Mouse (Mus musculus) midbrain, embryonic 14.5 days (tissue): ENCODE data around the gene Sdc4. TPM values are rescaled to one million over a fixed set of nuclear protein-coding genes. Genes with fewer than 3 reads are reported as not detected.

Source experiments
- ATAC-seq: fragments of 200-750 bp; cut with Nextera tagmentation; 2 replicates; pipeline ENCODE4 v1.8.0; 2017; ENCODE audit warnings: moderate number of reproducible peaks, moderate library complexity; ENCODE audit not compliant: low FRiP score, low TSS enrichment
- DNase-seq: peaks from one replicate; pipeline ENCODE4 v3.0.0-alpha.2; 2015
- H3K27ac ChIP-seq: fragments of 300-500 bp; sonication (generic); replicated peaks from 2 replicates; pipeline ENCODE4 v1.5.1; 2014; ENCODE audit warnings: mild to moderate bottlenecking, low read depth, low read length, moderate library complexity
- H3K27me3 ChIP-seq: fragments of 300-500 bp; sonication (generic); 2 replicates; pipeline ENCODE4 v1.6.1; 2014; ENCODE audit warnings: low read length, control low read depth, mixed read lengths; ENCODE audit not compliant: control insufficient read depth, insufficient read depth
- H3K36me3 ChIP-seq: fragments of 300-500 bp; sonication (generic); 2 replicates; pipeline ENCODE4 v1.6.1; 2014; ENCODE audit warnings: low read length, control low read depth; ENCODE audit not compliant: control insufficient read depth, insufficient read depth
- H3K4me1 ChIP-seq: fragments of 300-500 bp; sonication (generic); 2 replicates; pipeline ENCODE4 v1.6.1; 2014; ENCODE audit warnings: mild to moderate bottlenecking, antibody characterized with exemption, low read length, control low read depth; ENCODE audit not compliant: control insufficient read depth, insufficient read depth
- H3K4me2 ChIP-seq: fragments of 300-500 bp; sonication (generic); 2 replicates; pipeline ENCODE4 v1.6.1; 2014; ENCODE audit warnings: mild to moderate bottlenecking, low read length, moderate library complexity
- H3K4me3 ChIP-seq: fragments of 300-500 bp; sonication (generic); replicated peaks from 2 replicates; pipeline ENCODE4 v1.5.1; 2014; ENCODE audit warnings: low read depth, low read length
- H3K9ac ChIP-seq: fragments of 300-500 bp; sonication (generic); replicated peaks from 2 replicates; pipeline ENCODE4 v1.6.1; 2014; ENCODE audit warnings: mild to moderate bottlenecking, low read length, moderate library complexity
- H3K9me3 ChIP-seq: fragments of 300-500 bp; sonication (generic); 2 replicates; pipeline ENCODE4 v1.6.1; 2016; ENCODE audit warnings: low read length, control low read depth, mixed read lengths; ENCODE audit not compliant: control insufficient read depth
- WGBS: fragments of 180-500 bp; shearing (Covaris S2); extraction: QIAGEN DNeasy Blood & Tissue Kit; methylation state at CpG from one replicate; pipeline ENCODE4 v1.1.7; 2014; 5-methylcytosine and 5-hydroxymethylcytosine counted together
- polyA plus RNA-seq: library from polyadenylated mRNA; unstranded; fragments of >200 nt; fragmentation: Nextera tagmentation; extraction: Ambion mirVana; gene quantifications from 2 replicates; pipeline ENCODE4 v1.2.1, GENCODE M21; 2014

Gene Sdc4
- polyA plus RNA-seq, 1 experiment from 2014 or later, result 4.9 TPM

DNA sequence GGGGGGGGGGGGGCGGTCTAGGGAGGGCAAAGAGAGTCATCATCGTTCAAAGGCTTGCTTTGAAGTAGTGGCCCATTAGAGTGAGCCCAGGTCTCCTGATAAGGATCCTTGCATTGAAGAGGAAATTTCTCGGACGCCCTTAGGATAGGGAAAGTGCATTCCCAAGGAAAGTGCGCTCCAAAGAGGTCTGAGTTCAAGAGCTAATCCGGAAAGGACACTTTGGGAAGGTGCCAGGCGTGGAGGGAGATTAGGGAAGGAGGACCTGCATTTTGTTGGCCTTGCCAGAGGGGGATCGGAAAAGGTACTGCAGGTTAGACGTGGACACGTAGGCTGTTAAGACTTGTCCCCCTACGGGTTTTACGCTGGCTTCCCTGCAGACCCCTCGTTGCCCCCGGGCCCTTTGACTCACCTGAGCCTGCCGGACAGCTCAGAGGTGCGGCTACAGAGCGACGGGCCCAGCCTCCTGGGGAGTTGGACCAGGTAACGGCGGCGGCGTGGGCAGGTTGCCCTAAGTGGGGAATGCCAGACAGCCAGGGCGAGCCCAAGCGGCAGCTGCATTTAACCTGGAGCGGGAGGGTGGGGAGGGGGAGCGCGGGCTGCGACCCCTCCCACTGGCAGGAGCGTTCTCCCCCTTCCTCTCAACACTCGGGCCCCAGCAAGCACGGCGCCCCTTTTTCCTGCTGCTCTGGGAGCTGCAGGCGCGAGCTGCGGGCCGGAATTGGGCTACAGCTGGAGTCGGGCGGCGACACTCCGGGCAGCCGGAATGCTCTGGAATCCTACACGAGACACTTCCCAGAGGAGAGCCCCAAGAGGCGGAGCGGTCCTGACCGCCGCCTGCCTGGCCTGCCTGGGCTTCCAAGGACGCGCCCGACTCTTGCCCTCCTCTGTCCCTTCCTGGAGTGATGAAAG lies 39.4 kb downstream of the Sdc4 start:
- 2% methylated on average over 48 of the region's 49 CpGs for WGBS

DNA sequence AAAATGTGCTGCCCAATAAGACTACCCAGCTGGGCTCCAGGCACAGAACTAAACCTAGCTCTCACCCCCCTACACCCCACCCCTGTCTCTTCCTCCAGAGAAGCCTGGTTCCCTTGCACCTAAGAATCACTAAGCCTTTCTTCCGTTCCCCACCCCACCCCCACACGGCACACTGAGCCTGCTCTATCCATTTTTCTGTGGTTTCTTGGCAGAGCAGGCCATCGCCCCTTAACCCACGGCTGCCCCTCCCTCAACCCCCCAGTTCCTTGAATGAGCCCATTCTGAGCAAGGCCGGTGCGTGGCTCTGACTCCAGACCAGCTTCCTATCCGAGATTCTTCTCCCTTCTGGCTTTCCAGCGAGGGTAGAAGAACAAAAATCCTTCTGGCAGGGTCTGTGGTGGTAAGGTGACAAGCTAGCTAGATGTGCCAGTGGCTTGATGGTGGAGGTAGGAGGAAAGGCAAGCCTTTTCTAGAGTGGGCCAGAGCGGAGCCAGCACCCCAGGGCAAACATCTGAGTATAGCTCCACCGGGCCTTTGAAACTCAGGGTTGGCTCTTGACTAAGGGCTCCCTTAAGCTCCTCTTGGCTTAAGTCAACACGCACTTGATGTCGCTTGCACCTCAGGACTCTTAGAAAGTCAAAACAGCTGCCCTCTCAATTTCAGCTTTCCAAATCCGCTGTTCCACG lies 40.1 kb downstream of the Sdc4 start:
- no peaks in the 10 kb centered on the region for H3K9me3 ChIP-seq
- DNase-seq, result no peak
- H3K9ac ChIP-seq, result no peak overlapping the region
- 11% methylated on average over 14 of the region's 14 CpGs for WGBS
- H3K4me1 ChIP-seq, result peaks cover 7% of the 10 kb centered on the region
- no peak overlapping the region for H3K4me3 ChIP-seq
- H3K4me2 ChIP-seq, result no peak overlapping the region
- no peaks in the 10 kb centered on the region for H3K36me3 ChIP-seq
- ATAC-seq, result no peak
- H3K27me3 ChIP-seq, result peaks cover 95% of the 10 kb centered on the region
- no peak overlapping the region for H3K27ac ChIP-seq

More for the DNA sequence above, 39.4 kb downstream of the Sdc4 start:
- Histone ChIP-seq H3K4me3 (peak overlapping the region; percentile 24), H3K27ac (no peak overlapping the region), H3K4me1 (peaks cover 7% of the 10 kb centered on the region), H3K9ac (no peak overlapping the region), H3K36me3 (no peaks in the 10 kb centered on the region), H3K9me3 (no peaks in the 10 kb centered on the region), H3K4me2 (peak overlapping the region; percentile 42), H3K27me3 (peaks cover 97% of the 10 kb centered on the region)
- DNase-seq (peak; percentile 43), ATAC-seq (no peak)

DNA sequence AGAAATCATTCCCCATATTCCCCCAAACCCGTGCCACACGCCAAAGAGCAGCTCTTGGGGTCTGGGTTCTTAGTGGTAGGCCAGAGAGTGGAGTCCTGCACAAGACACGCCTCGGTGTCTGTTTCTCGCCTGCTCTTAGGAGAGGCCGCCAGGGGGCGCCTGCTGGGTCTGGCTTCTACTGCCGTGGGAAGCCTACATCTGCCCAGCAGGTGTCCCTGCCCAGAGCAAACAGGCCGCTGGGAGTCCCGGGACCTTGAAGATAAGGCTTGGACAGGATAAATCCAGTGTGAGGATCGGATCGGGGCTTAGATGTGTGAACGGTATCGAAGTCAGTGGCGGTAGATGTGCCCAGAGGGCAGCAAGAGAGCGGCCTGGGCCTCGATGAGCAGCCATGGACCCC lies 40.8 kb downstream of the Sdc4 start, which contains the start of gene Rbpjl:
TSS of gene Rbpjl (plus strand) at position 236 of the 400 bp plus-strand sequence.
- WGBS, result 5% methylated on average over 17 of the region's 17 CpGs
- Histone ChIP-seq H3K9me3 (no peaks in the 10 kb centered on the region), H3K4me1 (peaks cover 7% of the 10 kb centered on the region), H3K27ac (no peak within 1 kb of the TSS), H3K36me3 (no peaks in the 10 kb centered on the region), H3K9ac (no peak within 1 kb of the TSS), H3K4me2 (no peak within 1 kb of the TSS), H3K4me3 (no peak within 1 kb of the TSS), H3K27me3 (peaks cover 89% of the 10 kb centered on the region)
- DNase-seq, result peak; percentile 83
- ATAC-seq, result no peak

DNA sequence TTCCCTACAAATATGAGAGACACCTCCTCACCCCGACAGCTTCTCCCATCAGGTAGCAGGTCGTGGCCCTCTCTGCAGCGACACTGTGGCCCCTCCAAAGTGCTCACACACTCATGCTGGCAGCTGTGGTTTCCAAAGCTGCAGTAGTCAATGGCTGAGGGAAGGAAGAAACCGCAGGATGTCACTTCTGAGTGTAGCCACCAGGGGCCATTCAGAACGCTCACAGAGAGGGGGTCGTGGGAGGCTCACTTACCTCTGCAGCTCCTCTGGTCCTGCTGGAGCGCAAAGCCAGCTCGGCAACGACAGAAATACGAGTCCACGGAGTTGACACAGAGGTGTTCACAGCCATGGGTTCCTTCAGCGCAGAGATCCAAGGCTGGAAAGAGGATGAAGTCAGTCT lies 46.8 kb downstream of the Sdc4 start:
- Histone ChIP-seq H3K4me1 (0 out of 2 replicates have a peak, but pooled peaks cover 2% of the 10 kb centered on the region), H3K4me2 (no peak overlapping the region), H3K36me3 (no peaks in the 10 kb centered on the region), H3K9me3 (no peaks in the 10 kb centered on the region), H3K4me3 (no peak overlapping the region), H3K9ac (no peak overlapping the region), H3K27me3 (peaks cover 31% of the 10 kb centered on the region), H3K27ac (no peak overlapping the region)
- ATAC-seq, result no peak
- WGBS, result 74% methylated on average over 12 of the region's 12 CpGs
- DNase-seq, result no peak

DNA sequence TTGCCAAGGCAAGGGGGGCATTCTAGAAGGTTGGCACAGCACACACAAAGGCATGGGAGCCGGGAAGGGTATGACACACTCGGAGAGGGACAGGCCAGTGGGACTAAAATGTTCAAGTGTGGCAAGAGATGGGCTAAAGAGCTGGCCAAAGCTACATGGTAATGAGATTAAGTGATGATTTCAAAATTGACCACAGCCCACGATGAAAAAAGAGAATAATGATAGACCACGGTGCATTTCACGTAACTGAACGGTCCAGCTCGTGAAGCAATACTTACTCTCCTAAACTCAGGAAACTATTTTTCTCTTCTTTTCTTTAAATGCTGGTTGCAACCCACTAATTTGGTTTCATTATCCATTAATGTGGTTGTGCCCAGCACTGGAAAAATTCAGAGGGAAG lies 47.6 kb downstream of the Sdc4 start:
- no peaks in the 10 kb centered on the region for H3K36me3 ChIP-seq
- ATAC-seq (no peak), DNase-seq (no peak)
- 0 out of 2 replicates have a peak, but pooled peaks cover 2% of the 10 kb centered on the region for H3K4me1 ChIP-seq
- no peak overlapping the region for H3K4me2 ChIP-seq
- no peaks in the 10 kb centered on the region for H3K9me3 ChIP-seq
- WGBS, result 92% methylated on average over 7 of the region's 7 CpGs
- no peak overlapping the region for H3K9ac ChIP-seq
- peaks cover 23% of the 10 kb centered on the region for H3K27me3 ChIP-seq
- no peak overlapping the region for H3K4me3 ChIP-seq
- H3K27ac ChIP-seq, result no peak overlapping the region

DNA sequence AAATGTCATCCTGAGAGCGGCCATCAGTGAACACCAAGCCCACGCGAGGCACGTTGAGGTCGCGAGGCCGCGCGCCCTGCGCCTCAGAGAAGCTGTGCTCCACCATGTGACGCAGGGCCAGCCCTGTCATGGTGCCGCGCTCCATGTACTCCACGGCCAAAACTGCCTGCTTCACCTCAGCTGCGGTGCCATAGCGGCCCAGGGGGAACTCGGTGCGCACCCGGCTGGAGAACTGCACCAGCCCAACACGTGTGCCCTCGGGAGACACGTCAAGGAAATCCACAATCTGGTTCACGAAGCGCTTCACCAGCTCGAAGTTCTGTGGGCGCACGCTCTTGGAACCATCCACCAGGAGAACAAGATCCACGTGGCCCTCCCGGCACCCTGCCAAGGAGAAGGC lies 50.6 kb downstream of the Sdc4 start:
- 79% methylated on average over 29 of the region's 29 CpGs for WGBS

DNA sequence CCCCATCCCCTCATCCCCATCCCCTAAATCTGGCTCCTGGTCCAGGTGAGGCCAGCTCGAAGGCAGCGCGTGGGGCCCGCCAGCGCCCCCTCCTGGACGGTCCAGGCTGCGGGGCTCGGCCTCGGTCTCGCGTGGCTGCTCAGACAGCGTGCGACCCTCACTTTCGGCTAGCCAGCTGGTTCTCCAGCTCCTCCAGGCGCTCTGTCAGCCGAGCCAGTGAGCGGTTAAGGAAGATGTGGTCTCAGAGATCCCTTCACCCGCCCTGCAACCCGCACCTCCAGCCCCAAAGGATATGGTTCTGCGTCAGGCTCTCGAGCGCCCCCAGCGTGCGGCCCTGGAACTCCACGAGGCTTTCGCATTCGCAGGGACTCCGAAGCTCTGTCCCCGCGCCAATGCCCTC lies 54.2 kb downstream of the Sdc4 start:
- H3K9me3 ChIP-seq, result no peaks in the 10 kb centered on the region
- no peaks in the 10 kb centered on the region for H3K36me3 ChIP-seq
- H3K4me3 ChIP-seq, result peak overlapping the region; percentile 47
- DNase-seq (peak; percentile 92), ATAC-seq (peak; percentile 59)
- WGBS, result under 1% methylated on average over 30 of the region's 30 CpGs
- peak overlapping the region; percentile 70 for H3K4me2 ChIP-seq
- peak overlapping the region; percentile 52 for H3K9ac ChIP-seq
- H3K4me1 ChIP-seq, result peaks cover 10% of the 10 kb centered on the region; the same call in 1 of the 2 replicates
- H3K27me3 ChIP-seq, result peaks cover 20% of the 10 kb centered on the region
- H3K27ac ChIP-seq, result no peak overlapping the region

More for the DNA sequence above, 50.6 kb downstream of the Sdc4 start:
- peaks cover 9% of the 10 kb centered on the region; the same call in 1 of the 2 replicates for H3K27me3 ChIP-seq
- no peaks in the 10 kb centered on the region for H3K9me3 ChIP-seq
- H3K4me1 ChIP-seq, result peaks cover 3% of the 10 kb centered on the region; the same call in 1 of the 2 replicates
- no peak overlapping the region for H3K27ac ChIP-seq
- H3K36me3 ChIP-seq, result no peaks in the 10 kb centered on the region
- no peak overlapping the region for H3K9ac ChIP-seq
- no peak overlapping the region for H3K4me2 ChIP-seq
- ATAC-seq, result no peak
- H3K4me3 ChIP-seq, result no peak overlapping the region
- no peak for DNase-seq

DNA sequence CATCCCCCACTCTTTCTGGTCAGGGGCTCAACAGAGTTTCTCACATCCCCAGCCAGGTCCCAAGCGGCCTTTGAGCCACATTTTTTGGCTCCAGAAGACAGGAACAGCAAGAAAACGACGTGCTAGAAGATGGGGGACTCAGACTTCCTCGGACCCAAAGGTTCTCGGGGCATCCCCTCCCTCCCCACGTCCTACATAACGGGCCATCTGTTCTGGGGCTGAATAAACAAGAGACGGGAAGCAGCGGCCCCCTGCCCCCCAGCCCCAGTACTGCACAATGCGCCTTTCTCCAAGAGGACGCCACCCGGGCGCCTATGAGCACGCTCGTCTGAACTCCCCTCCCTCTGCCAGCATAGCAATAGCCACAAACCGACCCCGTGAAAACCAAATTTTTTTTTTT lies 54.7 kb downstream of the Sdc4 start, which contains the start of gene Slpi:
TSS of gene Slpi (minus strand) at position 76 of the 400 bp plus-strand sequence.
- no peak within 1 kb of the TSS for H3K27ac ChIP-seq
- WGBS, result under 1% methylated on average over 17 of the region's 17 CpGs
- peaks cover 10% of the 10 kb centered on the region; the same call in 1 of the 2 replicates for H3K4me1 ChIP-seq
- H3K4me3 ChIP-seq, result peak within 1 kb of the TSS; percentile 47
- H3K9ac ChIP-seq, result peak within 1 kb of the TSS; percentile 52
- peak within 1 kb of the TSS; percentile 70 for H3K4me2 ChIP-seq
- DNase-seq (peak; percentile 64), ATAC-seq (peak; percentile 57; the same call in 1 of the 2 replicates)
- H3K9me3 ChIP-seq, result no peaks in the 10 kb centered on the region
- no peaks in the 10 kb centered on the region for H3K36me3 ChIP-seq
- peaks cover 20% of the 10 kb centered on the region for H3K27me3 ChIP-seq
